Mouse (Mus musculus) hindbrain, embryonic 10.5 days (tissue): Measurements from ENCODE around the gene Nudt17. TPM values are rescaled to one million over a fixed set of nuclear protein-coding genes. Genes with fewer than 3 reads are reported as not detected.
A peak's percentile ranks its signal among the peaks of the same experiment; 100 is the strongest.
"Not testable (repeated sequence)": the region's sequence is repeated elsewhere in the genome, so short reads cannot be mapped to it uniquely, and the experiment has no call there.

Experiments
- DNase-seq: peaks from one replicate; pipeline ENCODE4 v3.0.0-alpha.2; 2017; ENCODE audit warnings: low spot score
- H3K27ac ChIP-seq: fragments of 300-500 bp; sonication (generic); 2 replicates; pipeline ENCODE4 v1.5.1; 2016; ENCODE audit warnings: mild to moderate bottlenecking, moderate library complexity
- H3K27me3 ChIP-seq: fragments of 300-500 bp; sonication (generic); 2 replicates; pipeline ENCODE4 v1.6.1; 2016; ENCODE audit warnings: mild to moderate bottlenecking; ENCODE audit not compliant: poor library complexity, insufficient read depth, severe bottlenecking
- H3K36me3 ChIP-seq: fragments of 300-500 bp; sonication (generic); 2 replicates; pipeline ENCODE4 v1.6.1; 2016; ENCODE audit warnings: mild to moderate bottlenecking, moderate library complexity
- H3K4me1 ChIP-seq: fragments of 300-500 bp; sonication (generic); replicated peaks from 2 replicates; pipeline ENCODE4 v1.6.1; 2016; ENCODE audit warnings: mild to moderate bottlenecking
- H3K4me3 ChIP-seq: fragments of 300-500 bp; sonication (generic); 2 replicates; pipeline ENCODE4 v1.5.1; 2016; ENCODE audit warnings: mild to moderate bottlenecking, moderate library complexity
- H3K9me3 ChIP-seq: fragments of 300-500 bp; sonication (generic); 2 replicates; pipeline ENCODE4 v1.6.1; 2016; ENCODE audit warnings: mild to moderate bottlenecking, moderate library complexity
- WGBS: fragments of 180-500 bp; shearing (Covaris S2); methylation state at CpG from one replicate; pipeline ENCODE4 v1.1.7; 2016; 5-methylcytosine and 5-hydroxymethylcytosine counted together
- polyA plus RNA-seq: library from polyadenylated mRNA; unstranded; fragments of >200 nt; fragmentation: Nextera tagmentation; extraction: Ambion mirVana; gene quantifications from 2 replicates; pipeline ENCODE4 v1.2.1, GENCODE M21; 2016

Gene Nudt17
- polyA plus RNA-seq, 1 experiment from 2014 or later, result 19.4 TPM

GRCm38 (mm10) chr3:96698993-96699690, 9.2 kb downstream of the Nudt17 start:
- H3K4me3 ChIP-seq, result no peak overlapping the region

GRCm38 (mm10) chr3:96696766-96697732, 11.3 kb downstream of the Nudt17 start:
- DNase-seq, result peak; percentile 90
- Histone ChIP-seq H3K4me3 (peak overlapping the region; percentile 79), H3K27me3 (no peaks in the 10 kb centered on the region), H3K9me3 (no peaks in the 10 kb centered on the region), H3K4me1 (peaks cover 42% of the 10 kb centered on the region), H3K27ac (peak overlapping the region; percentile 96), H3K36me3 (peaks cover 28% of the 10 kb centered on the region)
- WGBS, result under 1% methylated on average over 85 of the region's 85 CpGs

More at GRCm38 (mm10) chr3:96698993-96699690, 9.2 kb downstream of the Nudt17 start:
- Histone ChIP-seq H3K4me1 (peaks cover 39% of the 10 kb centered on the region), H3K36me3 (peaks cover 48% of the 10 kb centered on the region), H3K27ac (0 out of 2 replicates have a peak overlapping the region, but pooled peaks have one; percentile 29), H3K27me3 (no peaks in the 10 kb centered on the region), H3K9me3 (no peaks in the 10 kb centered on the region)
- DNase-seq, result no peak
- WGBS, result 55% methylated on average over 19 of the region's 19 CpGs

- peaks cover 39% of the 10 kb centered on the region for H3K4me1 ChIP-seq
Measured at GRCm38 (mm10) chr3:96696198-96696765, 12.1 kb downstream of the Nudt17 start, which contains the start of gene Pias3. Gene Pias3 (plus strand): TSS chr3:96696384.

GRCm38 (mm10) chr3:96693579-96693978, 14.8 kb downstream of the Nudt17 start:
- 87% methylated on average over 1 of the region's 1 CpGs for WGBS
- Histone ChIP-seq H3K27ac (no peak overlapping the region), H3K9me3 (no peaks in the 10 kb centered on the region), H3K27me3 (peaks cover 11% of the 10 kb centered on the region; the same call in 1 of the 2 replicates), H3K4me1 (peaks cover 44% of the 10 kb centered on the region), H3K36me3 (no peaks in the 10 kb centered on the region), H3K4me3 (no peak overlapping the region)
- no peak for DNase-seq

More at GRCm38 (mm10) chr3:96696198-96696765, 12.1 kb downstream of the Nudt17 start, which contains the start of gene Pias3:
- under 1% methylated on average over 35 of the region's 35 CpGs for WGBS
- Histone ChIP-seq H3K4me3 (peak within 1 kb of the TSS; percentile 79), H3K27me3 (no peaks in the 10 kb centered on the region), H3K9me3 (no peaks in the 10 kb centered on the region), H3K36me3 (peaks cover 20% of the 10 kb centered on the region), H3K27ac (peak within 1 kb of the TSS; percentile 96)
- DNase-seq, result peak; percentile 86

GRCm38 (mm10) chr3:96692506-96692905, 15.9 kb downstream of the Nudt17 start:
- DNase-seq, result peak; percentile 49
- Histone ChIP-seq H3K27me3 (peaks cover 11% of the 10 kb centered on the region; the same call in 1 of the 2 replicates), H3K4me3 (no peak overlapping the region), H3K36me3 (no peaks in the 10 kb centered on the region), H3K27ac (no peak overlapping the region), H3K9me3 (no peaks in the 10 kb centered on the region), H3K4me1 (peaks cover 37% of the 10 kb centered on the region)
- WGBS, result 15% methylated on average over 3 of the region's 3 CpGs

GRCm38 (mm10) chr3:96690298-96690697, 18.1 kb downstream of the Nudt17 start:
- H3K27me3 ChIP-seq, result peaks cover 19% of the 10 kb centered on the region
- no peak for DNase-seq
- H3K4me3 ChIP-seq, result no peak overlapping the region
- no peak overlapping the region for H3K27ac ChIP-seq
- 50% methylated on average over 3 of the region's 3 CpGs for WGBS
- peaks cover 21% of the 10 kb centered on the region for H3K4me1 ChIP-seq
- H3K9me3 ChIP-seq, result no peaks in the 10 kb centered on the region
- no peaks in the 10 kb centered on the region for H3K36me3 ChIP-seq

- Histone ChIP-seq H3K4me1 (peaks cover 31% of the 10 kb centered on the region), H3K36me3 (no peaks in the 10 kb centered on the region), H3K9me3 (no peaks in the 10 kb centered on the region), H3K27me3 (peaks cover 33% of the 10 kb centered on the region), H3K4me3 (no peak overlapping the region), H3K27ac (no peak overlapping the region)
- 85% methylated on average over 11 of the region's 11 CpGs for WGBS
- DNase-seq, result no peak
Measured at GRCm38 (mm10) chr3:96688854-96689253, 19.5 kb downstream of the Nudt17 start.

GRCm38 (mm10) chr3:96686057-96686456, 22.3 kb downstream of the Nudt17 start:
- peaks cover 32% of the 10 kb centered on the region for H3K4me1 ChIP-seq
- H3K36me3 ChIP-seq, H3K4me3 ChIP-seq, DNase-seq, H3K9me3 ChIP-seq, H3K27ac ChIP-seq: not testable (repeated sequence)
- WGBS, result 96% methylated on average over 5 of the region's 5 CpGs
- H3K27me3 ChIP-seq, result peaks cover 53% of the 10 kb centered on the region

GRCm38 (mm10) chr3:96684822-96685156, 23.6 kb downstream of the Nudt17 start:
- Histone ChIP-seq H3K27ac (no peak overlapping the region), H3K9me3 (no peaks in the 10 kb centered on the region), H3K27me3 (peaks cover 62% of the 10 kb centered on the region), H3K4me1 (peaks cover 33% of the 10 kb centered on the region), H3K36me3 (no peaks in the 10 kb centered on the region), H3K4me3 (peak overlapping the region; percentile 41)
- peak; percentile 23 for DNase-seq
- WGBS, result 38% methylated on average over 28 of the region's 28 CpGs

GRCm38 (mm10) chr3:96684151-96684821, 24.1 kb downstream of the Nudt17 start:
- no peaks in the 10 kb centered on the region for H3K36me3 ChIP-seq
- peaks cover 62% of the 10 kb centered on the region for H3K27me3 ChIP-seq
- H3K27ac ChIP-seq, result no peak overlapping the region
- H3K9me3 ChIP-seq, result no peaks in the 10 kb centered on the region
- peak overlapping the region; percentile 41 for H3K4me3 ChIP-seq
- H3K4me1 ChIP-seq, result peaks cover 32% of the 10 kb centered on the region
- WGBS, result 53% methylated on average over 17 of the region's 17 CpGs
- no peak for DNase-seq

GRCm38 (mm10) chr3:96683496-96683895, 24.9 kb downstream of the Nudt17 start:
- H3K4me1 ChIP-seq, result peaks cover 29% of the 10 kb centered on the region
- no peak for DNase-seq
- no peaks in the 10 kb centered on the region for H3K36me3 ChIP-seq
- H3K9me3 ChIP-seq, result no peaks in the 10 kb centered on the region
- peaks cover 67% of the 10 kb centered on the region for H3K27me3 ChIP-seq
- no peak overlapping the region for H3K4me3 ChIP-seq
- no peak overlapping the region for H3K27ac ChIP-seq
- WGBS, result 83% methylated on average over 3 of the region's 3 CpGs

GRCm38 (mm10) chr3:96680269-96680956, 27.9 kb downstream of the Nudt17 start:
- Histone ChIP-seq H3K9me3 (no peaks in the 10 kb centered on the region), H3K36me3 (no peaks in the 10 kb centered on the region), H3K4me1 (peaks cover 35% of the 10 kb centered on the region), H3K4me3 (no peak overlapping the region), H3K27me3 (peaks cover 67% of the 10 kb centered on the region), H3K27ac (no peak overlapping the region)
- WGBS, result 18% methylated on average over 12 of the region's 12 CpGs
- DNase-seq, result no peak
